Comparison of ENCODE assay signal across 18 mouse cellular contexts in genomic region chr19:50521943-50522342, GRCm38 (mm10).
"Had no signal": no experiment of that assay in that cellular context is flagged by ENCODE, and none has a peak within 500 bp of the region (broad histone marks: within the 10 kb centered on the region; RNA-seq: fewer than 3 reads in every experiment).

No protein-coding gene starts in this region.

- H3K4me3 ChIP-seq: kidney, embryonic 15.5 days; limb, embryonic 12.5 days; limb, embryonic 15.5 days; stomach, embryonic 15.5 days had no signal

- H3K9me3 ChIP-seq: kidney, embryonic 15.5 days; limb, embryonic 12.5 days; limb, embryonic 15.5 days; stomach, embryonic 15.5 days had no signal

- H3K27ac ChIP-seq: kidney, embryonic 15.5 days; limb, embryonic 12.5 days; limb, embryonic 15.5 days; liver, embryonic 14.5 days; macrophage; stomach, embryonic 15.5 days had no signal

- H3K4me2 ChIP-seq: kidney, embryonic 15.5 days; limb, embryonic 12.5 days; limb, embryonic 15.5 days; liver, embryonic 11.5 days; lung, embryonic 14.5 days; stomach, embryonic 15.5 days had no signal

- H3K36me3 ChIP-seq: kidney, embryonic 15.5 days; limb, embryonic 12.5 days; limb, embryonic 15.5 days; stomach, embryonic 15.5 days had no signal

- H3K27me3 ChIP-seq: kidney, embryonic 15.5 days; limb, embryonic 12.5 days; limb, embryonic 15.5 days; stomach, embryonic 15.5 days had no signal

- ATAC-seq: liver, postnatal 0 days; lung, postnatal 0 days had no signal

- H3K9ac ChIP-seq: kidney, embryonic 15.5 days; limb, embryonic 12.5 days; limb, embryonic 15.5 days; liver, embryonic 14.5 days; liver, postnatal 0 days; lung, embryonic 14.5 days; stomach, embryonic 15.5 days had no signal

- DNase-seq: kidney, adult 8-10 months; kidney, postnatal 14 days; kidney, postnatal 4 days; left cerebral cortex, postnatal 4 days; liver, postnatal 0 days; lung, embryonic 14.5 days; midbrain, embryonic 14.5 days; right cerebral cortex, postnatal 25 days; spleen, adult 18-20 months; thymus, postnatal 25 days had no signal

- H3K4me1 ChIP-seq: kidney, embryonic 15.5 days; limb, embryonic 12.5 days; limb, embryonic 15.5 days; stomach, embryonic 15.5 days had no signal
